Mouse (Mus musculus): ENCODE data around the gene Agbl2. TPM values are rescaled to one million over a fixed set of nuclear protein-coding genes. Genes with fewer than 3 reads are reported as not detected.
A peak's percentile ranks its signal among the peaks of the same experiment; 100 is the strongest.
"Not testable (repeated sequence)": the region's sequence is repeated elsewhere in the genome, so short reads cannot be mapped to it uniquely, and the experiment has no call there.

Agbl2 gene
- polyA plus RNA-seq, 2 experiments from 2014 or later = not detected

DNA sequence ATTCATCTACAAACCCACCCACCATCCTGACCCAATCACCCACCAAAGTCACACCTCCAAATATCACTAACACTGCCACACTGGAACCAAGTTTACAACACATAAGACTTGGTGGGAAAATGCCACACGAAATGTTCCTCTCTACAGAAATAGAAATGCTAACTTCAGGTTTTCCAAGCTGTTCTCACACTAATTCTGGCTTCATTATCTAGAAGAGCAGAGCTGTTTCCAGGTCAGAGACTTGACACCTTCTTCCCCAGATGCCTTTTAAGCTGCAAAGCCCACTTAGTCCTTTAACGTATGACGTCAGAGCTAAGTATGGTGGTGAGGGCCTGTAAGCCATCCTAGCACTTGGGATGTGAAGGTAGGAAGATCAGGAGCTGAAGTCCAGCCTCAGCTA lies 36.2 kb downstream of the Agbl2 start:
- no peak for ATAC-seq

DNA sequence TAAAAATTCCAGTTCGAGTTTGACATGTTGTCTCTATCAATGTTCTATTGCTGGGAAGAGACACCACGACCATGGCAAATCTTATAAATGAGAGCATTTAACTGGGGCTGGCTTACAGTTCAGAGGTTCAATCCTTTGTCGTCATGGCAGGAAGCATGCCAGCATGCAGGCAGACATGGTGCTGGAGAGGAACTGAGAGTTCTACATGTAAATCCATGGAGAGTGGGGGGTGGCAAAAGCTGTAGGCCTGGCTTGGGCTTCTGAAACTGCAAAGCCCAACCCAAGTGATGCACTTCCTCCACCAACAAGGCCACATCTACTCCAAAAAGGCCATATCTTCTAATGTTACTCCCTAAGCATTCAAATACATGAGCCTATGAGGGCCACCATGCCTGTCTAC lies 38.4 kb downstream of the Agbl2 start:
- ATAC-seq = no peak

DNA sequence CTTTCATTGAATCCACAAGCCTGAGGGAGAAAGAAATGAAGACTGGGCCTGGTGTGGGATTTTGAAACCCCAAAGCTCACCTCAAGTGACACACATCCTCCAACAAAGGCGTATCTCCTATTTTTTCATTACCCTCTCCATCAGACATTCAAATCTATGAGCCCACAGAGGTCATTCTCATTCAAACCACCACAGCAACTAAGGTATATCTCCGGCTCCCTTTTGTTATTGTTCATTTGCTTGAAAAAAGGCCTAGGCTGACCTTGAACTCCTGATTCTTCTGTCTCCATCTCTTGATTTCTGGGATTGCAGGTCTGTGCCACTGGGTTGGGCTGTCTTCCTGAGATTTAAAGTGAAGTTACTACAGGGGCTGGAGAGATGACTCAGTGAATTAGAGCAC lies 40.5 kb downstream of the Agbl2 start:
- no peak for ATAC-seq

DNA sequence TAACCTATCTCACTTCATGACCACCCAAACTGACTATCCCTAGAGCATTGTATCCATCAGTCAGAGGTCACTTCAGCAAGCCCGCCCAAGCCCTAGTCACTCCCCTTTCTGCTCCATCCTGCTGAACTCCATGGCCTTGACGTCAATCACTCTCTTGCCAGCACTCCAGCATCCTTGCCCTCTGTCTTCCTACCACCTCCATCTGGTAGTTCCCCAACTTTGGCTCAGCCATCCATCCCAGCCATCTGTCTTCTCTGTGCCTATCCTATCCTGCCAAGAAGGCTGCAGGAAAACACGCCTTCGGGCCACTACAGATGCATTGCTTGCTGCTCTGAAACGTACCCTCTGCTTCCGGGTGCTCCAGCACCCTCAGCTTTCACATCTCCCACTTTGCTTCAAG lies 41.3 kb downstream of the Agbl2 start:
- ATAC-seq = no peak

DNA sequence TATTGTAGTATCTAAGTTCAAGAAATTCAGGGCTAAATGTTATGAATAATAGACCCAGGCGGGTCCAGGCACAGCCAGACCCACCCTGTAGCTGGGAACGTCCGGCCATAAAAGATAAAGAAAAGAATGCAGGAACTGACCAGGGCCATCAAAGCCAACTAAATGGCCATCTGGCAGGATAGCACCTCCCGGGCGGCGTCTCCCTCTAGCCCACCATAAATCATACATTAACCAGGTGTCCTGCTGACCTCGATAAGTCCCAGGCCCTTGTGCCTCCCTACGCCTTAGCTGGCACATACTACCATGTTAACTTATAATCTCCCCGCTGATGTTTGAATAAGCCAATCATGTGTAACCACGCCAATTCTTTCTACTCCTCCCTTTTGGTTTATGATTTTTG lies 42.0 kb downstream of the Agbl2 start:
- ATAC-seq = not testable (repeated sequence)

DNA sequence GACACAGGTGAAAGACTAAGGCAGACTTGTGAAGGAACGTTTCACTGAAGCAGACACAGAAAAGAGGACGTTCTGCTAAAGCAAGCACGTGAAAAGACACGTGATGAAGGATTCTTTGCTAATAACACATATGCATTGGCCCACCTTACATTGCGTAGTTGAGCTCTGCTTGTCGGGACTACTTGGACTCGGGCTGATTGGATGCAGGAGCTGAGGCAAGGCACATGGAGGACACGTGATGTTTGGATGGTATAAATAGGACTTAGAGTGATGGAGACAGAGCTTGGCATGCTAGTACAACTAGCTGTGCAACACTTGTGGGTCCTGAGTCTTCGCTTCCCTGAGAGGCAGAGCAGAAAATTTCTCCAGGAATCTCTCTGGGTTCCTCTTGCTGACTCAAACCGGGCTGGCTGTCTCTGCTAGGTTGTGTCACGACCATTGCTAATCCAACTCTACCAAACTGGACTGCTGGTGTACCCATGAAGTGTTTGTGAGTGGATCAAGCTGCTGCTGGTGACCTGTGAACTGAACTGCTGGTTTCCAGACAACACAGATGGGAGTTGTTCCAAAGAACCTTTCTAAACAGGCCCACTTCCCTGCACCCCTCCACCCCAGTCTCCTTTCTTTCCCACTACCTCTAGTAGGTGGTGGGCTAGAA lies 43.1 kb downstream of the Agbl2 start:
- ATAC-seq = no peak

DNA sequence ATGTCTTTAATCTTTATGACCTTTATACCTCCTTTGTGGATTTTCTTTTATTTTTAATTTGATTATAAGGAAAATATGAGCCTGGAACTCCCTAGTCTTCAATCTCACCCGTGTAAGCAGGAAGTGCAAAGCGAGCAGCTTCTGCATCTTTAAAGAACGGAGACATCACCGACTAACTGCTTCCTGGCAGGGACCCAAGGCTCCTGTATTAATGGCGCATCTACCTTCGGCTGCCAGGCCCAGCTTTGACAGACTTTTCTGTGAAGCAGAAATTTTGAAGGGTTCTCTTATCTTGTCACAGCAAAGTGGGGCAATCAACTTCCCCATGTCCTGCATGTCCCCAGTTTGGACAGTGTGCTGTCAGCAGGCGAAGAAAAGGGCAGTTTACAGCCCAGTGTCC lies 46.2 kb downstream of the Agbl2 start:
- no peak for ATAC-seq

DNA sequence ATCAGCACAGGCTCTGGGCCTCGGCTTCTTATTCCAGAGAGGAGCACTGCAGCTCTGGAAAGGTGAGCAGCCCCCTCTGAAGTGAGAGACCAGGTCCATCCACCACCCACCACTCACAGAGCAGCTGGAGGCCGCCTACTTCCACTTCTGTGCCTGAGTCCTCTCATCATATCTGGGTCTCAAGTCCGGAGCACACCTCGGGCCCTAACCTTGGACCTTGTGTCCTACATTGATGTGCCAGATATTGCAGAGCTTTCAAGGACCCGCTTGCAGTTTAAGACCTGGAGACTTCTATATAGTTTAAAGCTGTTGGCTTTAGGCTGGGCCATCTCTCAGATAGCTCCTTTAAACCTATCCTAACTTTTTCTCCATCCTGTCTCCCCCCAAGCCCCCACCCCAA lies 51.0 kb downstream of the Agbl2 start:
- ATAC-seq = no peak

DNA sequence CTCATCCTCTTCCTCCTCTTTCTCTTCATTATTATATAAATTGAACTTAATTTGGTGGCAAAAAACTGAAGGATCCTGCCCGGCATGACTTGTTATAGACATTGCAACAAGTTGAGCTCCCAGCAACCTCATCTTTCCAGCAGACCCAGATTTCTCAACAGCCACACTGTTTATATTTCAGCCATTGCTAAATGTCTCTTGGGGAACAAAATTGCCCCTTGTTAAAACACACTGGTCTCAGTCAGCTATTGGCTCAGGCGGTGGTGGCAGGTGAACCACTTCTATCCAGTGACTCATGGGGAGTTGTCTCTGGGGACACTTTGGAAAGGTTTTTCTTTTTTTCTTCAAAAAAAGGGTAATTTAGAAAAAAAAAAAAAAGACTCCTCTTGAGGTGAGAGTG lies 56.1 kb downstream of the Agbl2 start:
- ATAC-seq = no peak

DNA sequence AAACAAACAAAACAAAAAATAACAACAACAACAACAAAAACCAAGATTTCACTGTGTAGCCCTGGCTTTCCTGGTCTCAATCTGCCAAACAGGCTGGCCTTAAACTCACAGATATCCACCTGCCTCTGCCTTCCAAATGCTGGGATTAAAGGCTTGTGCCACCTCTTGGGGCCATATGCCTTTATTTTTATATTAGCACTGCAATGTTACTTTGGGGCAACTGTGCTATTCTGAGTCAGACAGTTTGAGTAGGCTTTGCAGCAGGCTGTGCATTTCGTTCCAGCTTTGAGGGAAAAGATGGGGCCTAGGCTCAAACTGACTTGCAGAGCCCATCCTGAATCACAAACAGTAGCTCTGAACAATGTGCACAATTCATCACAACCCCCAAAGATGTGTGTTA lies 61.1 kb downstream of the Agbl2 start:
- ATAC-seq = no peak

DNA sequence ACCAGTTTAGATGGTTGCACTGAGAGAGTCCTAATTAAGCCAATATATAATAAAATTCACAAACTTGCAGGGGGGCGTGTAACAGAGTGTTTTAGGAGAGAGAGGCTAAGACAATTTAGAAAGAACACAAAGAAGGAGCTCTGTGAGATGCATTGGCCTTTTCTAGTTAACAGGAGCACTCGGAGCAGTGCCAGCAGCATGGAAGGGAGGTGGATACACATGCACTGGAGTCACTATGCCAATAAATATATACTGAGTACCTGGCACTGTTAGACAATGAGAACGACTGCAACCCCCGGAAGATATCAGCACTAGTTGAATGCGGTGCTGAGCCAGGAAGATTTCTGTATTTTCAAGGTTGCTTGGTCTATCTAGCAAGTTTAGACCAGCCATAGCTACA lies 61.7 kb downstream of the Agbl2 start:
- ATAC-seq = no peak

DNA sequence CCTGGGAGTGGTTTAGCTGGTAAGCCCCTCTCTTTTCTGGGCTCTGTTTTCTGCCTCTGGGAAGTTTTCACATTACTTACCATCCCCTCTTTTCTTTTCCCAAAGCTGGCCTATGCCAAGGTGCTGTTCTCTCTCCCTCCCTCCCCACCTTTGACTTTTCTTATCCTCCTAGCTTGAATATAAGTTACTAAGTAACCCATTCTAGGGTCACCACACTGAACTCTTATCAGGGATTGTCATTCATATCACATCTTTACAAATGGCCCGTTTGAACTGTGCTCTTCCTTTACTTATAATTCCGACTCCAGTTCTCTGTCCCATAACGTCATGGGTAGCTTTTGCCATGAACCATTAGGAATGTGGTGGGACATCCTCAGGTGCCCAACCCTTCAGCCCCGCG lies 62.7 kb downstream of the Agbl2 start:
- no peak for ATAC-seq

DNA sequence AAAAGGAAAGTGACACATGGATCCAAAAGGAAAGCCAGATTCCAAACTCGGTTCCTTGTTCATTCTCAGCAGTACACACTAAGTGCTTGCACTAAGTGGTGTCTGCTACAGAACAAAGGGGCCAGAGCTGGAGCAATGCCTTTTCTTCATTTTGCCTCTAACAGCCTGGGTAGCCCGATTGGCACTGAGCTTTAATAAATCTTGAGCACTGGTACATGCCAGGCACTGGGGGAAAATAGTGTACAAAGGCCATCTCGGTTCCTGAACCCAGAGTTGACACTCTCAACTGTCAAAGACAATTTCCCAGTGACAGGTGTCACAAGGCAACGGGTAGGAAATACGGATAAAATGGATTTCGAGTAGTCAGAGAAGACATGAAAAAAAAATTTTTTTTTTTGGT lies 63.6 kb downstream of the Agbl2 start:
- ATAC-seq = no peak

DNA sequence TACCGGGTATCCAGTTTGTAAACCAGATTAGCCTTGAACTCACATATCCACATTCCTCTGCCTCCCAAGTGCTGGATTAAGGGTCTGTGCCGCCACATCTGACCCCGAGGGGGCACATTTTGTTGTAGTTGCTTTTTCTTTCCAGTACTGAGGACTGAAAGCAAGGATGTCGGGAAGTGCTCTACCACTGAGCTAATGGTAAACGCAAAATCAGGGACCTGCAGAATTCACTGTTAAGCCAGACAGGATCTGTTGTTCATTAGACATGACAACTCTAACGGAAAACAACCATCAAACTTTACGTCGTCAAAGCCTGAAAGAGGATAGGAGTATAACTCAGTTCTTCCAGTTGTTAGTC lies 64.0 kb downstream of the Agbl2 start:
- ATAC-seq = peak; percentile 59

DNA sequence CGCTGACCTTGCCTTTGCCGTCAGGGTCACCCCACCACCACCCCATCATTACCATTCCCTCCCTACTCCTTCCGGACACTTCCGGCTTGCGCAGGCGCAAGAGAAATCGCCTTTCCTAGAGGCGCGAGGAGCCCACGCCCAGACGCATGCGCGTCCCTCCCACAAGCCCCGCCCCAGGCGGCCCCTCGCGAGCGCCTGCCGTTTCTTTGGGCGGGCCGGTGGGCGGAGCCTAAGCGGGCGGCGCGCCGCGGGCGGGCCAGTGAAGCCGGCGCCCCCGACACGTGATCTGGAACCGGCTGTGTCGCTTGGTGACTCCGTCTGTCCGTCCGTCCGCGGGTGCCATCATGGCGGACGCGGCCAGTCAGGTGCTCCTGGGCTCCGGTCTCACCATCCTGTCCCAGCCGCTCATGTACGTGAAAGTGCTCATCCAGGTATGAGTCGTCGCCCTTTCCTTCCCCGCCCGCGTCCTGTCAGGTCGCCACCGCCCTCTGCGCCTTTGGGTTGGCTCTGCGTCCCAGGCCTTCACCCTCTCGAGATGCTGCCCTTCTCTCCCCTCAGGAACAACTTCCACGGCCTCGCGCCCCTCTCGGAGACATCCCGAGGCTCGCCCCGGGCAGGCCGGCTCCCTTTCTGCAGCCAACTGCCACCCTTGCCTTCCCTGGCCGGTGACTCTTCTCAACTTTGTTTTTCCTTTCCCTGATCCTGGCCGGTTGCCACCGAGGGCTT lies 64.6 kb downstream of the Agbl2 start, which contains the start of gene Mtch2:
TSS of gene Mtch2 (plus strand) at position 201 of the 726 bp plus-strand sequence.
- peak; percentile 86 for ATAC-seq

DNA sequence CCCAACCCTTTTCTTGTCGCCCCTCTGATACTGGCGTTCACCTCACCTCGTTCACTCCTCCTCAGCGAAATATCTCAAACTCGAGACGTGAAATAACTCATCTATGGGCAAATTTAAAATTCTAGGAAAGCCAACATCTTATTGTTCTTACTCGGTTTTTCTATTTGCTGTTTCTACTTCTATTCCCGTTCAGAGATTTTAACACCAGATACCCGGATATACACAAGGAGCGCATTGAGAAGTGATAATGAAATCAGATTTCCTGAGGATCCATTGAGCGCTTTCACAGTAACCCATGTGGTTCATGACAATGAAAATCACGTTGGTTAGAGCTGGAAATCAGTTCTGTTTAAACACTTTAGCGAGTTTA lies 65.1 kb downstream of the Agbl2 start:
- no peak for ATAC-seq

DNA sequence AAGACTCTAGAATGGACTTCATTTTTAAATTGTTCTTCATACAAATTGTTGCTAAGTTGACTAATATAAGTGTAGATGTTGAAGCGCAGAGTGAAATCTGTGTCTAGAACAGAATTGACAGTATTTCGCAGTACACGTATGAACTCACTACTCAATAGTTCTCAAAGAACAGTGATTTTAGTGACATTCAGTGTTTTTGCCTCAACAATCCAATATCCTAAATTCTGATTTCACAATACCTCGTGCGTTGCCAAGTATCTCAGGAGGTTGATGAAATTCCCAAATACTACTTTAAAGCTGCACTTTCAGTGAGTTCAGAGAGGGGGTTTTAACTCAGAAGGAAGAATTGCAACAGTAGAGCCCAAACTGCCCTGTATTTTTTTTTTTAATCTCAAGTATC lies 65.8 kb downstream of the Agbl2 start:
- no peak for ATAC-seq

DNA sequence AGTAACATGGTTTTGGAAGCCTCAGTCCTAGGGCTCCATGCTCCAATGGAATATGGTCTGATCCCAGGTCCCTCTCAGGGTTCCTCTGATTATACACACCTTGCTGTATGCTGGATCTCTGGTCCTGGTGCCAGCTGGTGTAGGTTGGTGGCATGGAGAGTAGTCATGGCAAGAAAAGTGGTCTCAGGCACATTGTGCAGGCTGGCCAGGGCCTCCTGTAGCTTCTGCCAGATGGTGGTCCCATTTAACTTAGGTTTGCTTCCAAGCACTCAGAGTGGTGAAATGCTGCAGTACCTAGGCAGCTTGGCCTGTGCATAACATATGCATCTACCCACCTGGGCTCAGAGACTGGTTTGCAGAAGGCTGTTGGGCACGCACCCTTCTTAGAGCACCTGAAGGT lies 67.9 kb downstream of the Agbl2 start:
- no peak for ATAC-seq

DNA sequence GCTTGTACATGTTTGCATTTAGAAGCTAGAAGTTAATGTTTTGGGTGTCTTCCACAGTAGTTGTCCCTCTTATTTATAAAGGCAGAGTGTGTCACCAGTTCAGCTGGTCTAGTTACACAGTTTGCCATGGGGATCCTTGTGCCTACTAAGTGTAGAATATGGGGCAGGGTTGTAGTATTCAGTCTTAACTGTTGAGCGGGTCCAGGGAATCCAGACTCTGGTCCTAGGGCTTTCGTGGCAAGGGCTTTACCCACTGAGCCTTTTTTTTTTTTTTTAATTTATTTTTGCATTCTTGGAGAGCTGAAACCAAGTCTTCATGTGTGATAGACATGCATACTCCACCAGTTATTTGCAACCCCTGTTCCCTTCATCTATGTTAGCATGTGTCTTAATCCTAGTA lies 79.0 kb downstream of the Agbl2 start:
- no peak for ATAC-seq

DNA sequence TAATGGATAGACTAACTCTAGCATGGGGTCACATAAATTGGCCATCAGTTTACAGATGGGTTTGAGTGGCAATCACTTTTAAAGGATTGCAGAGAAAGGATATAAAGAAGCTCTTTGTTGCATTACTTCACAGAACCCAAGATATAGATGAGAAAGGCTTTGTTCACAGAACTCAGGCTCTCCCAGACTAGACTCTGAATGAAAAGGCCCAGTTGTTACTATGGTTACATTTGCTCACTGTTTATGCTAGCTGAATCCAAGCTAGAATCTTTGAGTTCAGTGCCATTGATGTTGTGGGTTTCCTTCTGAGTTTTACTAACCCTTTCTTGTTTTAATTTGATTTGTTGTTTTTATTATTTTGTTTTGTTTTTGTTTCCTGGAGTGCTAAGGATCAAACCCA lies 81.7 kb downstream of the Agbl2 start:
- ATAC-seq = no peak

DNA sequence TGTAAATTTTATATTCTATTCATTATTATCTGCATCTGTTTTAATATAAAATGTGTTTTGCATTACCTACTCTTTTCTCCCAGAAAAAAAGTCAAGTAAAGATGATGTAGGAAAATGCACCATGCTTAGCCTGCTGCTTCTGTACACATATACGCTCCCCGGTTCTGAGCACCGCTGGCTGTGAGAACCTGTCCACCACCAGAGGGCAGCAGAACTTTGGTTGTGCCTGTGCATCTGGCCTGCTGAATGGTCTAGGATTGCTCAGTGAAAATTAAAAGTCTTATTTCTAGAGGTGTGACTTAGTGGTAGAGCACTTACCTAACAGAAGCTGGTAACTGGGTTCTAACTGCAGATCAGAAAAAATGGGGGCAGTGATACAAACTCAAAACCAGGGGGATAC lies 84.0 kb downstream of the Agbl2 start:
- peak; percentile 63 for ATAC-seq

DNA sequence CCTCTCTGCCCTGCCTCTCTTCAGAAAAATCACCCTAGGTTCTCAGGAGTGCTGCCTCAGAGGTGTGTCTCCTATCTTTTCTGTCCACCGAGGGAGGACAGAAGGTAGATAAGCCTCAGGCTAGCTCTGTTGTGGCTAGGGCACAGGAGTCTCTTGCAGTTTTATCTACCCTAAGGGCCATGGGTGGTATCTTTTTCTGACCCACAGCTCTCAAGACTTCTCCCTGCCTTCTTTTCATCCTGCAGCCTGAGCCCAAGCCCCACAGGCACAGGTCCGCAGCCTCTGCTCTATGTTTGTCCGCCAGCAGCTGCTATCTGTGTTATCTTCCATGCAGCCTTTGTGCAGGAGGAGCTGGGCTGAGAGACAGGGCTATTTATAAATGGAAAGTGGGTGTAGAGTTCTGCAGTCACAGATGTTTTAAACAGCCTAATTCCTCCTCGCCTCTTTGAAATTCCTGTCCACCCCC lies 87.6 kb downstream of the Agbl2 start:
- no peak for ATAC-seq

DNA sequence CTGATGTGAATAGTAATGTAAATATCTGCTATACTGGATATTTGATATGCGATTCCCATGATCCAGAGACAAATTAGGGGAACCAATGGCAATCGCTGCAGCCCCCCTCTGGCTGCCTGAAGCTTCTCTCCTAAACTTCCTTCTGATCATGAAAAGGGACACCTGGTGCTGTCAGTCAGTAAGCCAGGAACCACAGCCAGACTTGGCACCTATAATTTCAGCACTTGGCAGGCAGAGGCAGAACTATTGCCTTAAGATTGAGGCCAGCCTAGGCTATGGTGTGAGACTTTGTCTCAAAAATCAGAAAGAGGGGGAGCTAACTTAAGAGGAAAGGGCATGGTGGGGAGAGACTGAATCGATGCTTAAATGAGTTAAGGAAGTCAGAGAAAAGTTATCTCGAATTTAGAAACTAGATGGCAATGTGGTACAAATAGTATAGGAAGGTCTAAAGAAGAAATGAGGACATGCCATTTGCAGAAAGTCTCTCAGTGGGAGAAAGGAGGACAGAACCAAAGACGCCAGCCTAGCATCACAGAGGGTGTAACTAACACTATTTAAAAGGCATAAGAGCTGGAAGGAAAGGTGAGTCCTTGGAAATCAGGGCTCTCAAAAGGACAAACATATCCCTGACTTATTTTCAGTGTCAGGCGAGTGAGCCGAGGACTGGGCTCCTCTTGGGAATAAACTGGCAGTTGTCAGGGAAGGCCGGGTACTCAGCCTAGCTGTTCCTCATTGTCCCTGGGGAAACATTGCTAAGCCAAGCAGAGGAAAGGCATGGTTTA lies 88.8 kb downstream of the Agbl2 start:
- ATAC-seq = no peak

DNA sequence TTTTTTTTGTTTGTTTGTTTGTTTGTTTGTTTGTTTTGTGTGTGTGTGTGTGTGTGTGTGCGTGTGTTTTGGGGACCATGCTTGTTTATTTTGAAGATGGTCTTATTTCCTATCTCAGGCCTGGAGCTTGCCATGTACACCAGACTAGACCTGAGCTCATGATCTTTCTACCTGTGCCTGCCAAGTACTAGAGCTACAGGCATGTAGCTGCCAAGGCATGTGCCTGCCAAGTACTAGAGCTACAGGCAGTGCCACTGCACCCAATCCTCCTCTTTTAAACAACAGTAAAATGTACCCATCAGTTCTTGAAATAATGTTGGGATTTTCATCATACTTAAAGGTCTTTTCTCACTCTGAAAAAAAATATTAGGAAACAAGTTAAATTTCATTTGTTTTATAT lies 91.5 kb downstream of the Agbl2 start:
- no peak for ATAC-seq

Data from activated CD4-positive, CD25-positive, alpha-beta regulatory T cell, adult 4 months (primary cell).